Mouse (Mus musculus) cerebellum, postnatal 25 days (tissue): ENCODE results near the gene Alg2.

Experiments used
- DNase-seq, 2 experiments: peaks; one replicate each; pipeline ENCODE4 v3.0.0; 2021; ENCODE audit warnings: mixed read lengths in 2 of 2

The Alg2 gene

GRCm38 (mm10) chr4:47449586-47450522 is 24.3 kb downstream of the Alg2 start:
- no peak for DNase-seq

DNA sequence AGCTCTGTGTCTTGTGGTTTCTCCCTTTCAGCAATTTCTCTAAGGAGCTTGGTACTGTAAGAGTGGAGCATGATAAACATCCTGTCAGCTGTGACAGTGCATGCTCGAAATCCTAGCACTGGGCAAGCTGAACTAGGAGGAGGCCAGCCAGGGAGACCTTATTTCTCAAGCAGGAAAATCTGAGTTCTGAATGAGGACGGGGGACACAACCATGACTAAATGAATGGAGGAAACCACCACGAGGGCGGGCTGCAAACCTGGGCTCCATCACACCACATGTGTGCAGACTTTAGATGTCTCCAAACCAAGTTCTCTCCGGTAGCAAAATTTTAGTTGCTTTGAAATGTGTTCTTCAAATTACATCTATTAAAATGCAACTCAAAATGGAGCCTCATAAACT is 25.0 kb downstream of the Alg2 start:
- DNase-seq, result no peak

- no peak for DNase-seq
Measured at GRCm38 (mm10) chr4:47448526-47448925, 25.6 kb downstream of the Alg2 start.

GRCm38 (mm10) chr4:47440951-47441350 is 33.2 kb downstream of the Alg2 start:
- no peak for DNase-seq

DNA sequence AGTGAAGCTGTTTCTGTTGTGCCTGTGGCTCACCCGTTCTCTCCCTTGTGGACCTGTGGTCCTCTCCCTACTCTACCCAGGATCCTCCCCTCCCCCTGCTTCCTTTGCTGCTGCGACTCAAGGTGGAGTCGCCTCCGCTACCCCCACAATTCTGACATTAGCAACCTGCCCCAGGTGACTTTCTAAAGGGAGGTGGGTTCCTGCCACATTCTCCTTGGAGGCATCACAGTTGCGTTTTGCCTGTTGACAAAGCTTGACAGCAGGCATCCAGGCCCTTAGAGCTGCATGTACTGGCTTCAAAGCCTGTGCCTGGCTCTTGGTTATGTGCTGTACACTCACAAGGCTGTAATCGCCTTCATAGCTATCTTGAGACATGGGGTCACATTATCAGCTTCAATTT is 35.2 kb downstream of the Alg2 start:
- no peak for DNase-seq

DNA sequence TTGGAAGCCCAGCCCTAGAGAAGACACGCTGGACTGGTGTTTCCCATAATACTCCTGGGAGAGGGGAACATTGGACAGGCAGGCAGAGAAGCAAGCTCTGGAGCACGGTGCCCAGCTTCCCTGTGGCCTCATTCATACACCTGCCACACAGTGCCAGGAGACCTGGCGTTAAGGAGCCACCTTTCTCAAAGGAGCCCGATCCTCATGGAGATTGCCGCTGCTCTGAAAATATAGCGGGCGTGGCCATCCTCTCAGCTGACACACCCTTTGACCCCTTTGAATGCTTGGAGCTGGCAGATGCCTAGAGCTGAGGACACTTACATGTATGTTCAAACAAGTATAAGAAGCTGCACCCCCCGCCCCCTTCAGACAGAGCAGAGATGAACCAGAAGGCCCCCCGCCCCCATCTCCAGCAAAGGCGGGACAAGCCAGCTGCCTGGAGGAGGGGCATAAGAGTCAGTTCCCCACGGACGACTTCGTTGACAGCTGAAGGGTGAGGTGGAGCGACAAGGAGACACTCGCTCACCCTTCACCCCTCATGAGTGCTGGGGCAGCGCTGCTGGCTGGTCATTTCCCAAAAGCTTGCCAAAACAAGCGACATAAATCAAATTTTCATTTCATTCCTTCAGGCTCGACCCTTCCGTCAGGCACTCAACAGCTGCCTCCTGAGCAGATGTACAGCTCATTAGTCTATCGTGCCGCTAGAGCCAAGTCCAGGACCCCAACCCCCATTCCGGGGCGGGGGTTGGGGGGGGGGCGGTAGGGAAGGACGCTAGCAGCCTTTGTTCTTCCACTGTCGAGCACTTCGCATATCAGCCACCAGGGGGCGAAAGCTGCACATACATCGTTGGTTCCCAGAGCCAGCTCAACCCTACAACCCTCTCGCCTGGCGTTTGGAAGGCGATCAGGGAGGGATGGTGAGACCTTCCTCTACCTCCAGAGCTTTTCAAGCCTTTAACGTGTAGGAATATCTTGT is 36.5 kb downstream of the Alg2 start:
- DNase-seq, result peak; percentile 91 to 93

- no peak for DNase-seq
Measured at GRCm38 (mm10) chr4:47435566-47436360, 38.4 kb downstream of the Alg2 start.

- no peak for DNase-seq
Measured at GRCm38 (mm10) chr4:47435131-47435530, 39.0 kb downstream of the Alg2 start.

DNA sequence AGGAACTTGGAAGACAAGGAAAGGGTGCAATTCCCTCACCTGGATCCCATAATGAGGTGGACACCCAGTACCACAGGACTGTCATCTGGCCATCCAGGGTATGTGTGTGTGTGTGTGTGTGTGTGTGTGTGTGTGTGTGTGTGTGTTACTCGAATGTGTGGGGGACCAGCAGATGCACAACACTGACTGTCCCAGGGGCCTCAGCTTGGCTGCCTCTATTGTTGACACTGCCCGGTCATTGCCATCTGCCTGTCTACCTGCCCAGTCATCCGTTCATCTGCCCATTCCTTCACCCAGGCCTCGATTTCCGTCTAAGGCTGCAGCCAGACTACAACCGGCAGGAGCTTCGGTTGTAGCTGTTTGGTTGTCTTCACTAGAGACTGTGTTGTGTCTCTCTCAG is 41.4 kb downstream of the Alg2 start:
- DNase-seq, result no peak

- DNase-seq, result no peak
Measured at GRCm38 (mm10) chr4:47431081-47431480, 43.1 kb downstream of the Alg2 start.

DNA sequence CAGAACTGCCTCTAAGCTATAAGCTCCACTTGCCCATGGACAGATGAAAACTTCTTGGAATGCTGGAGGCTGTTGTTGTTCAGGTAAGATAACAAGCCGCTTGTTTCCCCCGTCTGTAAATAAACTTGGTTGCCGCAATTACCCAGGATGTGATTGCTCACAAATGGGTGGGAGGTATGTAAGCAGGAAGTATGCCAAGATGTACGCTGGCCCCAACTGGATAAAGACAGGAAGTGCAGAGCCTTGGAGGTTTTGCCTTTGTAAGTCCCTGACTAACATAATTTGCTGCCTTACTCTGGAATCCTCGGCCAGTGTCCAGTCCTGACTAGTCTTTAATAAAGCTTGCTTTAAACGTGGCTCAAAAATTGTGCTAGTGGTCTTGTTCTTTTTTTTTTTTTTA is 43.6 kb downstream of the Alg2 start:
- DNase-seq, result no peak

DNA sequence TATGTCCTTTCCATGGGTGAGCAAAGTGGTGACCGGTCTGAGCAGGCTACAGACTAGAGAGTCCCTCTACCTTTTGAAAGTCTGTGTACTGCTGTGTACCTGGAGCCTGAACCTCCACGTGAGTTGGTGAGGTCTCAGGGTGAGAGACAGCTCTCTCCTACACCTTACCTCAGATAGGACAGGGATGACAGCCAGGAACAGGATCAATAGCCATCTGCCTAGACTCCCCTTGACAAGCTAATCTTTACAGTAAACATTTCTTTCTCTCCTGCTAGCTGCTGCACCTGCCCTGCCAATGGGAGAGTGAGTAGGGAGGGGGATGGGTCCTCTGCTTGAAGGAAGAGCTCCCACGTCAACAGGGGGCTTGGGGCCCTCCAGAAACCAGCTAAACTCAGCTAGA is 46.5 kb downstream of the Alg2 start:
- DNase-seq, result no peak

GRCm38 (mm10) chr4:47425247-47425830 is 48.8 kb downstream of the Alg2 start:
- DNase-seq, result no peak

DNA sequence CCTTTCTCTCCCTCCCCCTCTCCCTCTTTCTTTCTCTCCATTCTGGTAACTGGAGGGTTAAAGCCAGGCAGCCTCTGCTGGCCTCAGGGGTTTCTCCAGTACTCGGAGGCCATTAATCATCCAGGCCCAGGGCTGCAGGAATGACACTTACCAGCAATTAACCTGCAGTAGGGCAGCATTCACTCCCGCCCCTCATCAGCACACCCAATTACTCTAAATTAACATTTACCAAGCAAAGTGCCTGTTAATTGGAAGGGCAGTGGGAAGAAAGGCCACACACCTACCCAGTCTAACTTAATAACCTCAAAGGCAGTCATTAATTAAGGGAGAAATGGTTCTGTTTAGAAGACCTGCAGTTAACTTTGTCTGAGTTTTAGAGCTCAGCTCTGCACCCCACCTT is 49.8 kb downstream of the Alg2 start:
- DNase-seq, result no peak

DNA sequence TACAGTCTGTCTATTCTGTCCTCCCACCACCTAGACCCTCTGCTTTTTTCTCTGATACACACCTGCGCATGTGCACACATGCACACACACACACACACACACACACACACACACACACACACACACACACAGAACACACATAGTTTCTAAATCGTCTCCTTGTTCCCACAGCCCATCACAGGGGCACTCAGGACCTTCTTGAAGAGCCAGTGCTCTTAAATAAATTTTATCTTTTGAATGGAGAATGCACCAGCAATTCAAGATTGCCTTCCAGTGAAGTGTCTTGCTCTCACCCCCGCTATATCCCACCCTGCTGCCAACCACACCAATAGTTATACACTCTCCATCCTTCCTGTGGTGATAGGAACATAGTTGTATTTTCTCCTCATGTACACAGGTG is 51.2 kb downstream of the Alg2 start:
- DNase-seq, result no peak

GRCm38 (mm10) chr4:47422194-47422593 is 51.9 kb downstream of the Alg2 start:
- no peak for DNase-seq

DNA sequence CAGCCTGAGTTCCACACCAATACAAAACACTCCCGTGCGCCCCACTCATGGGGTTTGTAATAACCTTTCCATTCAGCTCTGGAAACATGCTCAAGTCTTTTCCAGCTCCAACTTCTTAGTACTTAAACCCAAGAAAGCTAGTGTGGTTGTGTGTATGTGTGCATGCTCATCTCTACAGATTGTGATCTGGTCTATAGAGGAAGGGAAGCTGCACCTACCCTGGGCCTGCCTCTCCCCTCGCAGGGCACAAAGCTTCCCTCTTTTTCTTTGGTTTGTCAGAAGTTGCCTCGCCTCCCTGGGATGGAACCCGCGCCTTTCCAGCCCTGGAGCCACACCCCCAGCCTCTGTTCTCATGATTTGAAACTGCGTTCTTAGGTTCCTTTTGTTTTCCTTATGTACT is 53.9 kb downstream of the Alg2 start:
- DNase-seq, result no peak

DNA sequence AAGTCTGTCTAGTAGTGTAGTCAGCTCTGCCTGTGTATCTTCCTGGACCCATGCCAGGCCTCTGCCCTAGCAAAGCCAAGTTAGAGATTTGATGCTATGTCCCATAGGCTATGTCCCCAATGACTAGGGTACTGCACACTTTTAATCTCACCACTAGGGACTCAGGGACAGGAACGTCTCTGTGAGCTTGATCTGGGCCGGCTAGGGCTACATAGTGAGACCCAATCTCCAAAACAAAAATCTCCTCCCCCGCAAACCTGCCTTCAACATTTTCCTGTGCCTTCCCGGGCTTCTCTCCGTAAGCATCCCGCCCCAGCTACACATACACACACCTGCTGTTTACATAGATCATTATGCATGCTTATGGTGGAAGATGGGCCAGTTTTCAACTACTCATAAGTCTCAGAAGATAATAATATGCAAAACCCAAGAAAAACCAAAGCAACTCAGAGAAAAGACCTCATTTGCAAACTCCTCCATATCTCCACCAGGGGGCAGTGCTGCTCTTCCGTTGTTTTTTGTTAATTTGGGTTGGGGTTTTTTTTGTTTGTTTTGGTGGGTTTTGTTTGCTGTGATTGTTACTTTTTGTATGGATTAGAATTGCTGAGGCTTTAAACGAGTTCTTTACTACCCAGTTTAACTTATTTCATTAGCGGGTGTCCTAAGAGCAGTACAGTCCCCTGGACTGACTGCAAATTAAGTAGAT is 54.7 kb downstream of the Alg2 start:
- peak in 1 of 2 experiments; percentile 33 for DNase-seq

GRCm38 (mm10) chr4:47417871-47418270 is 56.3 kb downstream of the Alg2 start:
- no peak for DNase-seq
